Mouse (Mus musculus): ENCODE results near the gene Naa15.

DNA sequence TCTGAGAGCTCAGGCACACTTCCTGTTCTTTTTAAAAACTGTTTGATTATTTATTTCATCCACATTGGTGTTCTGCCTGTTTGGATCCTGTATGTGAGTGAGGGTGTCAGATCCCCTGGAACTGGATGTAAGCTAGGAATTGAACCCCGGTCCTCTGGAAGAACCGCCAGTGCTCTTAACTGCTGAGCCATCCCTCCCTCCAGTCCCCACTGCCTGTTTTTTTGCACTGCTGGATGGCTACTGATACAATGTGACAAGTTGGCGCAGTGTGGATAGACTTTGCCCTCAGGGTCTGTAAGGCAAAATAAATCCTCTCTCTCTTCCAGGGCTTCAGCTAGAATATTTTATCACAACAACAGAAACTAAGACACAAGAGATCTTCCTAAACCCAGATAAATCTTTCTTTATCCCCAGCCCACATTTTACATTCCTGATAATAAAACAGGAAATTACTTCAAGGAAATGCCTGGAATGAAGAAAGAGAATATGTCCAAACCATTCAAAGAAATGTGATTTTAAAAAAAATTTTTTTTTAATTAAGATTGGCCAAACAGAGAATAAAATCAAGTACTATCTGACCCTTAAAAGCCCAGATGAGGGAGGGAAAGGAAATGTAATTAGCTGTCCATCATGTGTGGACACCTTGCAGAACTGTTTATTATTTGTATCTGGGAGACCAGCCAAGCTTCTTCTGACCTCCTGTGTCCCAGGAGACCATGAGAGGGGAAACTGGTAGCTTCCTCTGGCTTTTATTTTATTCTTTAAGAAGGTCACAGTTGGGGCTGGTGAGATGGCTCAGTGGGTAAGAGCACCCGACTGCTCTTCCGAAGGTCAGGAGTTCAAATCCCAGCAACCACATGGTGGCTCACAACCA lies 34.9 kb upstream of the Naa15 start:
- no peak for TF ChIP-seq CTCF (IDR thresholded peaks at IDR 0.05; ENCODE audit: low read depth)
- no peak for TF ChIP-seq EP300 (IDR thresholded peaks at IDR 0.05; ENCODE audit: low read depth)

Data from heart, postnatal 0 days (tissue).